Mouse (Mus musculus): ENCODE data around the gene Wwox. TPM values are rescaled to one million over a fixed set of nuclear protein-coding genes. Genes with fewer than 3 reads are reported as not detected.

The Wwox gene
- polyA plus RNA-seq, 1 experiment from 2014 or later = 11.0 TPM

DNA sequence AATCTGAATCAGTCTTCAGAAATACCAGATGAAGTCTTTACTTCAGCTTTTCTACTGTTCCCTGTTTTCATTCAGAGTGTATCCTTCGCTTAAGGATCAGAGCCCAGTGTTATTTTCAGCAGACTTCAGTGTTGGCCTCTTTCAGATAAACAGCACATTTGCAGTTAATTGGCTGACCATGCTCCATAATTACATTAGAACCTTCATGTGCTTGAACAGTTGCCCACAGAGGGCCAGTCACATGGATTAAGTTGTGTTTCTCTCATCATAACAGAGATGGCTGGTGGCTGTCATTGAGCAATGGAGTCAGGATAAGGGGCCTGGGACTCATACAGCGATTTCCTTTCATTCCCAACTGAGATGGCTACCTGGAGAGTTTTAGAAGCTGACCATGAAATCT lies 166.2 kb downstream of the Wwox start:
- Histone ChIP-seq H3K27ac (ENCODE audit: low read depth, low read length) (no peak overlapping the region), H3K4me2 (ENCODE audit: low read depth) (no peak overlapping the region), H3K9me3 (ENCODE audit: control insufficient read depth, low read length) (no peaks in the 10 kb centered on the region), H3K4me1 (ENCODE audit: control insufficient read depth, insufficient read depth, low read length) (peaks cover 15% of the 10 kb centered on the region), H3K4me3 (ENCODE audit: low read depth, low read length) (no peak overlapping the region), H3K27me3 (ENCODE audit: control insufficient read depth, insufficient read depth, low read length) (no peaks in the 10 kb centered on the region), H3K9ac (ENCODE audit: low read length) (no peak overlapping the region), H3K36me3 (ENCODE audit: control insufficient read depth, insufficient read depth, low read length) (no peaks in the 10 kb centered on the region)
- WGBS = 85% methylated on average over 2 of the region's 2 CpGs
- no peak for ATAC-seq (ENCODE audit: insufficient read depth, low FRiP score, low TSS enrichment)
- no peak for DNase-seq (ENCODE audit: low spot score)

DNA sequence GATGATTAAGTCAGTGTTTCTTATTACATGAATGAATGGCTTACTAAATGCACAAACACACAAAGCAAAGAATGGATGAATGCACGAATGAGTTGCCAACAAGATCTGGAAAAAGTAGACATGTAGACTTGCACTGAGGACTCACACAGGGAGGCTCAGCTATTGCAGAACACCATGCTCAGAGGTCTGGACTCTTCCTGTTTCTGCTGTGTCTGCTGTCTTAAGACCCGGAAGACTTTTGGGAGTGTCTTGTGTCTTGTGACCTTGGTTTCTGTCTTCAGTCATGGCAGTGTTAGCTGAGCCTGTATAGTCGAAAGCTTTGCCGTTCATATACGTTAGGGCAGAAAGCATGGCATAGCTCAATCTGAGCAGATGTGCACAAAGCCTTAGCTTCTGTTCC lies 169.9 kb downstream of the Wwox start:
- WGBS = 95% methylated on average over 5 of the region's 5 CpGs
- no peak for DNase-seq (ENCODE audit: low spot score)
- no peaks in the 10 kb centered on the region for H3K27me3 ChIP-seq (ENCODE audit: control insufficient read depth, insufficient read depth, low read length)
- H3K4me3 ChIP-seq (ENCODE audit: low read depth, low read length) = no peak overlapping the region
- no peaks in the 10 kb centered on the region for H3K9me3 ChIP-seq (ENCODE audit: control insufficient read depth, low read length)
- no peak overlapping the region for H3K9ac ChIP-seq (ENCODE audit: low read length)
- no peaks in the 10 kb centered on the region for H3K36me3 ChIP-seq (ENCODE audit: control insufficient read depth, insufficient read depth, low read length)
- no peak for ATAC-seq (ENCODE audit: insufficient read depth, low FRiP score, low TSS enrichment)
- no peak overlapping the region for H3K27ac ChIP-seq (ENCODE audit: low read depth, low read length)
- peaks cover 6% of the 10 kb centered on the region for H3K4me1 ChIP-seq (ENCODE audit: control insufficient read depth, insufficient read depth, low read length)
- no peak overlapping the region for H3K4me2 ChIP-seq (ENCODE audit: low read depth)

DNA sequence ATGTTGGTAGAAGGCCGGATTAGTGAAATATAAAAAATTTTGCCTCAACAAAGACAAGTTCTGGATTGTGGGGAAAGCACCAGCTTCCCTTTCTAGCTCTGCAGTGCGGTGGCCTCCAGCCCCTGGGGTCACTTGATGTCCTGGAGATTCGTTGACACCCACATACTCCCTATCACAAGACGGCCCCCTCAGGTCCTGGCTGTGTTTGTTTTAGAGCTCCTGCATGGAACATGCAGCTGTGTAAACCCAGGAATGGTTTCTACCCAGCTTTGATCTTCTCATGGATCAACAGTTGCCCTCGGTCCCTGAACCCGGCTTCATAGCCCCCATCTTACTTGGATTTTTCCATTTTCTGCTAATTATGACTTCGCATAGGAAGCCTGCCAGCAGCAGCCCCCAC lies 171.6 kb downstream of the Wwox start:
- no peak overlapping the region for H3K4me2 ChIP-seq (ENCODE audit: low read depth)
- H3K9me3 ChIP-seq (ENCODE audit: control insufficient read depth, low read length) = no peaks in the 10 kb centered on the region
- DNase-seq (ENCODE audit: low spot score) (no peak), ATAC-seq (ENCODE audit: insufficient read depth, low FRiP score, low TSS enrichment) (no peak)
- no peaks in the 10 kb centered on the region for H3K4me1 ChIP-seq (ENCODE audit: control insufficient read depth, insufficient read depth, low read length)
- no peaks in the 10 kb centered on the region for H3K36me3 ChIP-seq (ENCODE audit: control insufficient read depth, insufficient read depth, low read length)
- no peaks in the 10 kb centered on the region for H3K27me3 ChIP-seq (ENCODE audit: control insufficient read depth, insufficient read depth, low read length)
- no peak overlapping the region for H3K27ac ChIP-seq (ENCODE audit: low read depth, low read length)
- 59% methylated on average over 7 of the region's 7 CpGs for WGBS
- H3K9ac ChIP-seq (ENCODE audit: low read length) = no peak overlapping the region
- no peak overlapping the region for H3K4me3 ChIP-seq (ENCODE audit: low read depth, low read length)

DNA sequence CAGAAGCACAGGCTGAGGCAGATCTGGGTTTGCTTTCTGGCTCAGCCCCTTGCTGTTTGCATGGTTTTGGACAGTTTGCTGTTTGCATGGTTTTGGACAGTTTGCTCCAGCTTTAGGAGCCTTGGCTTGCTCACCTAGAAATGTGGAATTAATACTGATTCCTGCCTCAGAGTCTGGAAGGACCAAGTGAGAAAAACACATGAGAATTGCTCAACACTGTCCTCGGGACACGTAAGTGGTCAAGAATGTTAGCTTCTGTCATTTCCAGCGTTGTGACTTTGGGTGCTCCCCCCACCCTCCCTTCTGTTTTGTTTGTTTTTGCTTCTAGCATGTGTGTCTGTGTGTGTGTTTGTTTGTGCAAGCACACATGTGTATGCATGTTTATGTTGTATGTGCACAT lies 172.6 kb downstream of the Wwox start:
- Histone ChIP-seq H3K4me3 (ENCODE audit: low read depth, low read length) (no peak overlapping the region), H3K4me2 (ENCODE audit: low read depth) (no peak overlapping the region), H3K9me3 (ENCODE audit: control insufficient read depth, low read length) (no peaks in the 10 kb centered on the region), H3K36me3 (ENCODE audit: control insufficient read depth, insufficient read depth, low read length) (no peaks in the 10 kb centered on the region), H3K4me1 (ENCODE audit: control insufficient read depth, insufficient read depth, low read length) (no peaks in the 10 kb centered on the region), H3K27ac (ENCODE audit: low read depth, low read length) (no peak overlapping the region), H3K27me3 (ENCODE audit: control insufficient read depth, insufficient read depth, low read length) (no peaks in the 10 kb centered on the region), H3K9ac (ENCODE audit: low read length) (no peak overlapping the region)
- 78% methylated on average over 3 of the region's 3 CpGs for WGBS
- DNase-seq (ENCODE audit: low spot score) = no peak
- ATAC-seq (ENCODE audit: insufficient read depth, low FRiP score, low TSS enrichment) = no peak

DNA sequence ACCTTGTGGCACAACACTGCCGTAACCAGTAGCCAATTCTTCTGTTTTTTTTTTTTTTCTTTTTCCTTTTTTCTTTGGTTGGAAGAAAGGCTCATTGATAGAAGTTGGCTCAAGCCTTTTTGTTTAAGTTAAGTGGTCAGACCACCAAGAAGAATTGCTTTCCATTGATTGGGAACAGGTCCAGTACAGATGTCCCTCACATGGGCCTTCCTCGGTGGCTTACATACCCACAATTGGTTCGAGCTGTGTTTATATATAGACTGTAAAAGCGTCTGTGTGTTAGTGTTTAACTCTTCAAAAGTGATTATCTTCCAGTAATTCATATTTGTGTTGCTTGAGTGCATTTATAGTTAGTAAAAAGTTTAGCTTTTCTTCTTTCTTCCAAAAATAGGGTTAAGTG lies 176.0 kb downstream of the Wwox start:
- Histone ChIP-seq H3K9me3 (ENCODE audit: control insufficient read depth, low read length) (0 out of 2 replicates have a peak, but pooled peaks cover 5% of the 10 kb centered on the region), H3K9ac (ENCODE audit: low read length) (no peak overlapping the region), H3K36me3 (ENCODE audit: control insufficient read depth, insufficient read depth, low read length) (no peaks in the 10 kb centered on the region), H3K4me3 (ENCODE audit: low read depth, low read length) (no peak overlapping the region), H3K27ac (ENCODE audit: low read depth, low read length) (no peak overlapping the region), H3K4me2 (ENCODE audit: low read depth) (no peak overlapping the region), H3K4me1 (ENCODE audit: control insufficient read depth, insufficient read depth, low read length) (0 out of 2 replicates have a peak, but pooled peaks cover 2% of the 10 kb centered on the region), H3K27me3 (ENCODE audit: control insufficient read depth, insufficient read depth, low read length) (no peaks in the 10 kb centered on the region)
- DNase-seq (ENCODE audit: low spot score) = no peak
- WGBS = 57% methylated on average over 4 of the region's 4 CpGs
- ATAC-seq (ENCODE audit: insufficient read depth, low FRiP score, low TSS enrichment) = no peak

DNA sequence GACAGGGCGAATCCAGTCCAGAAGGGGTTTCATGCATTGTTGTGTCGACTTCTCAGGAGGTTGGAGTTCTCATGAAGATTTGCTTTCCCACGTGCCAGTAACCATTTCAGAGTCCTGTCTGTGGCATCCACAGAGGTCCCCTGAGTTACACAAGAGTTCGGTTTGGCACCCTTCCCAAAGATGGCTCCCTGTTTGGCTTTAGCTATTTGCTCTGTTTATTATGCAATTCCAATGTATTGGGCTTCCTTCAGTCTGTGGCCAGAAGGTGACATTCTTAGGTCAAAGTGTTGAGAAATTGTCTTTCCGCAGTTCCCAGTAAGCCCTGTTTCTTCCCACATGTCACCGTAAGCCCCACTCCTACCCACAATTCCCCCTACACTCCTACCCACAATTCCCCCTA lies 176.5 kb downstream of the Wwox start:
- WGBS = 86% methylated on average over 6 of the region's 6 CpGs
- ATAC-seq (ENCODE audit: insufficient read depth, low FRiP score, low TSS enrichment) = no peak
- no peaks in the 10 kb centered on the region for H3K27me3 ChIP-seq (ENCODE audit: control insufficient read depth, insufficient read depth, low read length)

DNA sequence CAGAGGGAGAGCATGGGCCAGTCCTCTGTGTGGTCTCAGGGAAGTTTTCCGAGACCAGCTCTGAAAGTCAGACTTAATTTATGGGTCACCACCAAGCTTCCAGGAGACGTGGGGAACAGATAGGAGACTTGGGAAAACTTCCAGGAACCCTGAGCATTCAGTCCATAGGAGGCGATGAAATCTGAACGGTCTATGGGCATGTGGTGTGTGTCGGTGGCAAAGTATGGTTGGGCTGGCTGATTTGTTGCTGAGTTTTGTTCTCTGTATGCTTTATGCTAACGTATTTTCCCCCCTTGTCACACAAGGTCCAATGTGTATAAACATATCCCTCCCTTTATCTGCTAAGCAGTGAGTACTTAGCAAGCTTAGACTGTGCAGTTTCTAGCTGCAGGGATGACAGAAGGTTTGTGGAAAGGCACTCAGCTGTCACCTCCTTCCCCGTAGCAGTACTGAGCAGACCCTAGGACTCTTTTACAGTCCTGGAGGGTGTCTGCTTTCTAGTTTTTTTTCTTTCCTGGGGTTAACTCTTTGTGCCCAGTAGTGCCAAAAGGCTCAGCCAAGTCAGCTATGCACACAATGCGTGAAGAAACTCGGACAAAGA lies 179.6 kb downstream of the Wwox start:
- DNase-seq (ENCODE audit: low spot score) (no peak), ATAC-seq (ENCODE audit: insufficient read depth, low FRiP score, low TSS enrichment) (no peak)
- H3K27me3 ChIP-seq (ENCODE audit: control insufficient read depth, insufficient read depth, low read length) = no peaks in the 10 kb centered on the region
- no peak overlapping the region for H3K4me3 ChIP-seq (ENCODE audit: low read depth, low read length)
- no peak overlapping the region for H3K27ac ChIP-seq (ENCODE audit: low read depth, low read length)
- no peak overlapping the region for H3K9ac ChIP-seq (ENCODE audit: low read length)
- WGBS = 35% methylated on average over 9 of the region's 9 CpGs
- H3K4me1 ChIP-seq (ENCODE audit: control insufficient read depth, insufficient read depth, low read length) = 0 out of 2 replicates have a peak, but pooled peaks cover 2% of the 10 kb centered on the region
- no peak overlapping the region for H3K4me2 ChIP-seq (ENCODE audit: low read depth)
- H3K9me3 ChIP-seq (ENCODE audit: control insufficient read depth, low read length) = 0 out of 2 replicates have a peak, but pooled peaks cover 5% of the 10 kb centered on the region
- H3K36me3 ChIP-seq (ENCODE audit: control insufficient read depth, insufficient read depth, low read length) = no peaks in the 10 kb centered on the region

More for the DNA sequence above, 176.5 kb downstream of the Wwox start:
- no peak overlapping the region for H3K27ac ChIP-seq (ENCODE audit: low read depth, low read length)
- no peak for DNase-seq (ENCODE audit: low spot score)
- 0 out of 2 replicates have a peak, but pooled peaks cover 5% of the 10 kb centered on the region for H3K9me3 ChIP-seq (ENCODE audit: control insufficient read depth, low read length)
- H3K4me3 ChIP-seq (ENCODE audit: low read depth, low read length) = no peak overlapping the region
- H3K4me2 ChIP-seq (ENCODE audit: low read depth) = no peak overlapping the region
- no peaks in the 10 kb centered on the region for H3K36me3 ChIP-seq (ENCODE audit: control insufficient read depth, insufficient read depth, low read length)
- no peak overlapping the region for H3K9ac ChIP-seq (ENCODE audit: low read length)
- 0 out of 2 replicates have a peak, but pooled peaks cover 2% of the 10 kb centered on the region for H3K4me1 ChIP-seq (ENCODE audit: control insufficient read depth, insufficient read depth, low read length)

DNA sequence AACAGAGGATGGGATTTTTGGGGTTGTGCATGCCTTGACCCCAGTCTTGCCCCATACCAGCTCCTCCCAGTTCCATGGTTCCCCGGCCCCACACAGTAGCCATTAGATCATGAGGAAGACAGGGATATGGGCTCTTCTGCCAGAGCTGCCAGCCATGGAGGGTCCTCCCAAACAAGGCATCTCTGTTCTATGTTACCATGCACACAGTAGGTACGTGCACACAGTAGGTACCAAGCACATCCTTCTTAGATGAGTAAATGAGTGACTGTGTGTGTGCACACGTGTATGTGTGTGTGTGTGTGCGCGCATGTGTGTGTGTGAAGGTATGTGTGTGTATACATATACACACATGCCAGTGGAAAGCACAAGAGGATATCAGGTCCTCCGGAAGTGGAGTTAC lies 185.9 kb downstream of the Wwox start:
- Histone ChIP-seq H3K27ac (ENCODE audit: low read depth, low read length) (no peak overlapping the region), H3K9me3 (ENCODE audit: control insufficient read depth, low read length) (no peaks in the 10 kb centered on the region), H3K27me3 (ENCODE audit: control insufficient read depth, insufficient read depth, low read length) (no peaks in the 10 kb centered on the region), H3K4me2 (ENCODE audit: low read depth) (no peak overlapping the region), H3K4me3 (ENCODE audit: low read depth, low read length) (no peak overlapping the region), H3K4me1 (ENCODE audit: control insufficient read depth, insufficient read depth, low read length) (no peaks in the 10 kb centered on the region), H3K9ac (ENCODE audit: low read length) (no peak overlapping the region), H3K36me3 (ENCODE audit: control insufficient read depth, insufficient read depth, low read length) (no peaks in the 10 kb centered on the region)
- DNase-seq (ENCODE audit: low spot score) = no peak
- no peak for ATAC-seq (ENCODE audit: insufficient read depth, low FRiP score, low TSS enrichment)
- WGBS = 91% methylated on average over 6 of the region's 6 CpGs

DNA sequence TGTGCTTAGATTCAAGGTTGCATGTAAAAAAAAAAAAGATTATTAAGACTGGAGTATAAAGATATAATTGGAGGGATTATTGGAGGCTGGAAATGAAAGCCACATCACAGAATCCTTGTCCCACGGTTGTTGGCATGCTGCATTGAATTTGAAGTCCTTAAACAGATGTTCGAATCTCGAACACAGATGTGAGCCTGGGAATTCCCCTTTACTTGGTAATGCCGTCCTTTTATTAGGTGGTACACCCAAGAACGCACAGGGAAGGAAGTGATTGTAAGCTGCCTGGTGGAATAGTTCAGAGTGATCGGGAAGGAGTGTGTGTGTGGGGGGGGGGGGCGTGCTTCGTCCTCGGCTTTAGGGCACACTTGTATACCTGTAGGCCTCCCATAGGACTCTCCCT lies 187.4 kb downstream of the Wwox start:
- Histone ChIP-seq H3K9ac (ENCODE audit: low read length) (no peak overlapping the region), H3K36me3 (ENCODE audit: control insufficient read depth, insufficient read depth, low read length) (no peaks in the 10 kb centered on the region), H3K9me3 (ENCODE audit: control insufficient read depth, low read length) (no peaks in the 10 kb centered on the region), H3K4me2 (ENCODE audit: low read depth) (no peak overlapping the region), H3K4me1 (ENCODE audit: control insufficient read depth, insufficient read depth, low read length) (no peaks in the 10 kb centered on the region), H3K4me3 (ENCODE audit: low read depth, low read length) (no peak overlapping the region), H3K27ac (ENCODE audit: low read depth, low read length) (no peak overlapping the region), H3K27me3 (ENCODE audit: control insufficient read depth, insufficient read depth, low read length) (no peaks in the 10 kb centered on the region)
- DNase-seq (ENCODE audit: low spot score) = no peak
- no peak for ATAC-seq (ENCODE audit: insufficient read depth, low FRiP score, low TSS enrichment)
- WGBS = 74% methylated on average over 9 of the region's 9 CpGs
